Mouse (Mus musculus) stomach, postnatal 0 days (tissue): ENCODE results near the gene Tpte.

ENCODE experiments used
- CTCF ChIP-seq: IDR thresholded peaks from 2 replicates; pipeline ENCODE4 v1.5.1; 2016; ENCODE audit warnings: antibody characterized with exemption, low read depth, mild to moderate bottlenecking, moderate library complexity
- EP300 ChIP-seq: optimal IDR thresholded peaks from 2 replicates; pipeline ENCODE3; 2016; ENCODE audit warnings: antibody characterized with exemption

DNA sequence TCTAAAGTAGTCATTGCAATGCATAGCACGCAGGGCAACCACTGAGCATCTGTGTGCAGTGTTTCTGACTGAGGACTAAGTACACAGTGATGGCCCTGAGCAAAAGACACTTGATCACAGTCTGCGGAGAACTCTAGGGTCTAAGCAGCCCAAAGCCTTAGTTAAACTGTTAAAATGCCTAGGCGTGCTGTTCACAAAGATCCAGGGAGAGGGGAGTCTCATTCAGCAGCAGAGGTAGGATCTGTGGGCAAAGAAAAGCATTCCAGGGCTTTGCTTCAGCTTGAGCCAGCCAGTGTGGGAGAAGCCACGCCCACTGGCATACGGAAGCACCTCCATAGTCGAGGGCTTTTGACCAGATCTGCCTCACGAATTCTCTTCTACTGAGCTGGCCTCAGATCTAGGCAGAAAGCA, 19.7 kb downstream of the Tpte start:
- TF ChIP-seq CTCF (no peak), EP300 (no peak)
